Mouse (Mus musculus) small intestine, adult 2 months (tissue): ENCODE data around the gene Gabarapl2. TPM values are rescaled to one million over a fixed set of nuclear protein-coding genes. Genes with fewer than 3 reads are reported as not detected.

Experiments
- H3K27ac ChIP-seq: fragments of 200-500 bp; 2 replicates; pipeline ENCODE4 v1.5.1; 2012; ENCODE audit warnings: low read depth, low read length, control low read depth, inconsistent platforms; ENCODE audit not compliant: insufficient read depth
- H3K27me3 ChIP-seq: fragments of 200-500 bp; 2 replicates; pipeline ENCODE4 v1.6.1; 2012; ENCODE audit warnings: mild to moderate bottlenecking, moderate library complexity, low read length, inconsistent platforms; ENCODE audit not compliant: control insufficient read depth, insufficient read depth
- H3K36me3 ChIP-seq: fragments of 200-500 bp; 2 replicates; pipeline ENCODE4 v1.6.1; 2012; ENCODE audit warnings: mild to moderate bottlenecking, low read length, control low read depth, inconsistent platforms; ENCODE audit not compliant: control insufficient read depth, insufficient read depth
- H3K4me1 ChIP-seq: fragments of 200-500 bp; 2 replicates; pipeline ENCODE4 v1.6.1; 2012; ENCODE audit warnings: low read length, inconsistent platforms, mixed read lengths; ENCODE audit not compliant: control insufficient read depth, insufficient read depth, insufficient read length
- H3K4me3 ChIP-seq: fragments of 200-500 bp; 2 replicates; pipeline ENCODE4 v1.5.1; 2012; ENCODE audit warnings: low read depth, mild to moderate bottlenecking, control low read depth, inconsistent platforms, low read length, moderate library complexity
- CTCF ChIP-seq: fragments of 200-500 bp; IDR thresholded peaks from 2 replicates; pipeline ENCODE4 v1.5.1; 2012; ENCODE audit warnings: low read depth, mild to moderate bottlenecking, control low read depth, inconsistent platforms, low read length, moderate library complexity, mixed read lengths; ENCODE audit not compliant: insufficient replicate concordance, insufficient read length; ENCODE audit errors: extremely low read depth
- POLR2A ChIP-seq: fragments of 200-500 bp; IDR thresholded peaks from 2 replicates; pipeline ENCODE4 v1.6.1; 2012; ENCODE audit warnings: low read depth, mild to moderate bottlenecking, control low read depth, inconsistent platforms, low read length, moderate library complexity
- WGBS: fragments of 180-500 bp; shearing (Covaris S2); methylation state at CpG from one replicate; pipeline ENCODE4 v1.1.7; 2018; 5-methylcytosine and 5-hydroxymethylcytosine counted together
- polyA plus RNA-seq: library from polyadenylated mRNA; depleted of rRNA; stranded (reverse); fragments of >200 nt; gene quantifications from 2 replicates; pipeline ENCODE4 v1.2.3, GENCODE M21; 2012

The Gabarapl2 gene
- polyA plus RNA-seq, 1 experiment = 14.1 TPM

- Histone ChIP-seq H3K27ac (no peak overlapping the region), H3K27me3 (no peaks in the 10 kb centered on the region), H3K4me3 (no peak overlapping the region), H3K4me1 (peaks cover 5% of the 10 kb centered on the region; the same call in 1 of the 2 replicates), H3K36me3 (peaks cover 10% of the 10 kb centered on the region; the same call in 1 of the 2 replicates)
- WGBS = 95% methylated on average over 12 of the region's 12 CpGs
- TF ChIP-seq POLR2A (no peak), CTCF (no peak)
Measured at GRCm38 (mm10) chr8:111974138-111974537, 33.6 kb downstream of the Gabarapl2 start.

- no peaks in the 10 kb centered on the region for H3K27me3 ChIP-seq
- no peak overlapping the region for H3K27ac ChIP-seq
- peaks cover 11% of the 10 kb centered on the region; the same call in 1 of the 2 replicates for H3K36me3 ChIP-seq
- TF ChIP-seq CTCF (no peak), POLR2A (no peak)
- no peak overlapping the region for H3K4me3 ChIP-seq
- H3K4me1 ChIP-seq = peaks cover 5% of the 10 kb centered on the region; the same call in 1 of the 2 replicates
- WGBS = 97% methylated on average over 2 of the region's 2 CpGs
Measured at GRCm38 (mm10) chr8:111975706-111976105, 35.2 kb downstream of the Gabarapl2 start.

- Histone ChIP-seq H3K27me3 (no peaks in the 10 kb centered on the region), H3K4me1 (peaks cover 5% of the 10 kb centered on the region; the same call in 1 of the 2 replicates), H3K36me3 (peaks cover 11% of the 10 kb centered on the region; the same call in 1 of the 2 replicates), H3K4me3 (no peak overlapping the region), H3K27ac (peak overlapping the region; percentile 49)
- WGBS = 72% methylated on average over 2 of the region's 2 CpGs
- no peak for TF ChIP-seq CTCF
- no peak for TF ChIP-seq POLR2A
Measured at GRCm38 (mm10) chr8:111976326-111976725, 35.8 kb downstream of the Gabarapl2 start.

GRCm38 (mm10) chr8:111978147-111978546 lies 37.6 kb downstream of the Gabarapl2 start:
- TF ChIP-seq CTCF (no peak), POLR2A (no peak)
- peaks cover 11% of the 10 kb centered on the region; the same call in 1 of the 2 replicates for H3K36me3 ChIP-seq
- no peak overlapping the region for H3K4me3 ChIP-seq
- no peak overlapping the region for H3K27ac ChIP-seq
- H3K27me3 ChIP-seq = no peaks in the 10 kb centered on the region
- H3K4me1 ChIP-seq = peaks cover 5% of the 10 kb centered on the region; the same call in 1 of the 2 replicates
- WGBS = 80% methylated on average over 10 of the region's 10 CpGs

- no peak overlapping the region for H3K4me3 ChIP-seq
- WGBS = 69% methylated on average over 7 of the region's 7 CpGs
Measured at GRCm38 (mm10) chr8:111982116-111982515, 41.6 kb downstream of the Gabarapl2 start.

GRCm38 (mm10) chr8:111984511-111984910 lies 44.0 kb downstream of the Gabarapl2 start:
- Histone ChIP-seq H3K4me3 (no peak overlapping the region), H3K27ac (no peak overlapping the region), H3K27me3 (no peaks in the 10 kb centered on the region), H3K36me3 (peaks cover 14% of the 10 kb centered on the region), H3K4me1 (no peaks in the 10 kb centered on the region)
- TF ChIP-seq CTCF = no peak
- TF ChIP-seq POLR2A = no peak
- WGBS = 84% methylated on average over 10 of the region's 10 CpGs

More at GRCm38 (mm10) chr8:111982116-111982515, 41.6 kb downstream of the Gabarapl2 start:
- H3K4me1 ChIP-seq = no peaks in the 10 kb centered on the region
- H3K36me3 ChIP-seq = peaks cover 13% of the 10 kb centered on the region
- no peak overlapping the region for H3K27ac ChIP-seq
- H3K27me3 ChIP-seq = no peaks in the 10 kb centered on the region
- TF ChIP-seq POLR2A = no peak
- TF ChIP-seq CTCF = peak; percentile 28; the same call in 1 of the 2 replicates

GRCm38 (mm10) chr8:111989911-111990310 lies 49.4 kb downstream of the Gabarapl2 start:
- Histone ChIP-seq H3K27me3 (no peaks in the 10 kb centered on the region), H3K27ac (no peak overlapping the region), H3K4me1 (no peaks in the 10 kb centered on the region), H3K4me3 (no peak overlapping the region), H3K36me3 (peaks cover 26% of the 10 kb centered on the region)
- 4% methylated on average over 7 of the region's 7 CpGs for WGBS
- TF ChIP-seq CTCF (peak; percentile 87; the same call in 1 of the 2 replicates), POLR2A (no peak)
